Mouse (Mus musculus): ENCODE measurements around the gene Fchsd2.

The Fchsd2 gene

GRCm38 (mm10) chr7:101092618-101093017, at the start of gene Fchsd2:
Gene Fchsd2 (plus strand): TSS chr7:101092863.
- DNase-seq (ENCODE audit: low spot score) = no peak

GRCm38 (mm10) chr7:101043846-101044541, 48.7 kb upstream of the Fchsd2 start:
- DNase-seq (ENCODE audit: low spot score) = no peak

GRCm38 (mm10) chr7:101048247-101048646, 44.4 kb upstream of the Fchsd2 start:
- no peak for DNase-seq (ENCODE audit: low spot score)

DNA sequence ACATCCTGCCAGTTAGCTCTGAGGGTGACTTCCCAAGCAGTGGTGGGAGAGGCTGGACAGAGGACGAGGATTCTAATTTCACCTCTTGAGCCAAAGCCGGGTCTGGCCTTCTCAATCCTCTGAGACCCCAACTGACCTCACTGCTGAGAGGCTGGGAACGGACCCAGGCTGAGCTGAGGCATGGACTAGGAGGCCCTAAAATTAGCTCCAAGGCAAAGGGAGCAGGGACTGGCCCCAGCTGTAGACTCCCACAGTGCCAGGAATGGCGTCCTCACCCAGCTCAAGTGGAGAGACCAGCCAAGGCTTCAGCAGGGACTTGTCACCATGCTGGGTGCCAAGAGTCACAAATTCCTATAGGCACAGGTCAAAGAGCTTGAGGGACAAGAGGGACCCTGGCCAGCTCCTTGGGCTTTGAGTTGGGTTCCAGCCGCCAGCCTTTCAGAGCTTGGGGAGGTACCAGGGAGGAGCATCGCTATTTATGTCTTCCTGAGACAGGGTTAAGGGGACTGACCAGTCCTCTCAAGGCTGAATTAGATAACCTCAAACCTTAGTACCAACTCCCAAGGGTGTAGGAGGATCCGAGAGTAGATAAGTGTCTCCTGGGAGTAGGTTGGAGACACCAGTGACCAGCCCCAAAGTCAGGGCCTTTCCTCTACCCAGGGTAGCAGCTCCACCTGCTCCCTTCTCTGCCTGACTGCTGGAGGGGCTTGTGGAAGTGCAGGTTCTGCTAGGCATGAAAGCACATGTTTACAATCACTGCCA, 43.2 kb upstream of the Fchsd2 start:
- no peak for DNase-seq (ENCODE audit: low spot score)

DNA sequence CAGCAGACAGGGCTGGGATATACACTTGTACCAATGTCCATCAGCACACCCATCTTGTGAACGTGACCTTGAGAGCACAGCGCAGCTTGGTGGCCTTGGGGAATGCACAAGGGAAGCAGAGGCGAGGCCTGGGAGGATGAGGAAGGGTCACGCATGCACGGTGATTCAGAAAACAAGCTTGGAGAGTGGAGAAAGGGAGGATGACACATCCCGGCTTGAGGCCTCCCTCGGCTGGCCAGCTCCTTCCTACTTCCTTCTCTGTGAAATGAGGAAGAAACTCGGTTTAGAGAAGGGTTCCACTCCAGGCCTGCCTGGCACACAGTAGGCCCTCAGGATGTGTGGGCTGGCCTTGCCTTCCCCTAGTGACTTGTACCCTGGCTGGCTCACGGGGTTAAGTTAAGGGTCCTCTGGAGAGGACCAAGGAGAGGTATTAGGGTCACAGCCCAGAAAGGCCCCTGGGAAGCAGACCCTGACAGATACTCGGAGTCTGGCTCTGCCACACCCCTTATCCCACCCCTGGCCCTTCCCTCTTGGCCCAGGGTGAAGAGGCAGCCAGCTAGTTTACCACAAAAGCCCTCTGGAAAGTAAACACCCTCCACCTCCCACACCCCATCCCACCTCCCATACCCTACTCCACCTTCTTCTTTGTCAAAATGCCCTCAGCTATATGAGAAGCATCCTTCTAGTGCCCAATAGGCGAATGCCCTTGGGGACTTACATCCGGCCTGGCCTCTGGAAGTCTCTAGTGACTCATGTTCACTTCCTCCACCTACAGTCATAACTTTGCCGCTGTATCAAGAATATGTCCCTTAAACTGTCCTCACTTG, 41.7 kb upstream of the Fchsd2 start:
- DNase-seq (ENCODE audit: low spot score) = peak; percentile 42

DNA sequence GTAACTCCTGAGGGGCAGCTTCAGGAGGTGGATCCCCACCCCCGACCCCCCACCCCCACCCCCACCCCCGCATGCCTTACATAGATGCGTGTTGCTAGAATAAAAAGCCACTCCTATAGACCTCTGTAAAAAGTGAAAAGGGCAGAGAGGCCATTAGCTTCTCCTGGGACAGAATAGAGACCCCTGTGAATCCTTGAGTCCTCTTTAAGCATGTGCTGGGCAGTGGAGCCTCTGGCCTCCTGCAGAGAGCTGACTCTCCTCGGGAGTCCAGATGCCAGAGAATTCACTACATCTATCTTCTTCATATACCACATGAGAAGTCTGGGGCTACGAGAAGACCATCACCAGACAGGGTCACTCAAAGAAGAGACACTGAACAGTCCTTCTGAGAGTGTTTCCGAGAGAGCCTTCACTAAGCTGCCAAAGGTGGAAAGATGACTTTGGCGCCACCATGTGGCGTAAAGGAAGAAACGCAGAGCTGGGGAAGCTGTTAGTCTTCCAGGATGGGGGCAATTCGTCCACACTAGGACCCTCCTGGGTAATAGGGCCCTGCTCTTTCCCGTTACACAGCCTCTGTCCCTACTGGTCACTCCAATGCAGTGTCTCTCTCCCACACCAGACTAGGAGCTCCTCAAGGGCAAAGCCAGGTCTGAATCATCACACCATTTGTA, 41.0 kb upstream of the Fchsd2 start:
- DNase-seq (ENCODE audit: low spot score) = peak; percentile 81

GRCm38 (mm10) chr7:101053136-101053535, 39.5 kb upstream of the Fchsd2 start:
- no peak for DNase-seq (ENCODE audit: low spot score)

- DNase-seq (ENCODE audit: low spot score) = peak; percentile 19
Measured at GRCm38 (mm10) chr7:101057309-101057708, 35.4 kb upstream of the Fchsd2 start.

DNA sequence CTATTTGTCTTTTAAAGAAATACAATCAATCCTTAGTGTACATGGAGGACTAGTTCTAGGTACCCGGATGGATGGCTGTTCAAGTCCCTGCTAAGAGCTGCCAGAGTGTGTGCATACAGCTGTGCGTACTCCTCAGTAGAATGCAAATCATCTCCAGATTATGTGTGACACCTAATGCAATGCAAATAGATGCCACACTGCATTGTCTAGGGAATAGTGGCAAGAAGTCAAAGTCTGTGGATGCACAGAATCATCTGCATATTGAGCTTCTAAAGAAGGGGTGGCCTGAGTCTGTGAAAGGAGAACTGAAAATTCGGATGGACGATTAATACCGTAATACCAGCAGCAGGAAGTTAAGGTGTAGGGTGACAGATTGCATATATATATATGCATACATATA, 33.5 kb upstream of the Fchsd2 start:
- DNase-seq (ENCODE audit: low spot score) = no peak

GRCm38 (mm10) chr7:101060476-101060875, 32.2 kb upstream of the Fchsd2 start:
- no peak for DNase-seq (ENCODE audit: low spot score)

DNA sequence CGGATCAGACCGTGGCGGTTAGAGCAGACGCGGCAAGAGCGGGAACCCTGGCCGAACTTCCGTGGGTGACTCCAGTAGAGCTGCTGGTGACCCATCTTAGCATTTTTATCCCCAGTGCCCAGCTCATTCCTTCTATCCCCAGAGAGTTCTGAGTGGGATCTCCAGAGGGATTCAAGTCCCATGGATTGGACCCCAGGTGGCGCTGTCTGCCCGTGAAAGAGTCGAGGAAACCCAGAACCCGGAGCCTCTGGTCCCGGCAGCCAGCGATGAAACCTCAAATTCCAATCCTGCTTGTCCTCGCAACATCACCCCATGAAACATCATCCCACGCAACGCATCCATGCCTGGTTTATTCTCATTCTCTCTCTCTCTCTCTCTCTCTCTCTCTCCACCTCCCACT, 31.3 kb upstream of the Fchsd2 start:
- peak; percentile 82 for DNase-seq (ENCODE audit: low spot score)

DNA sequence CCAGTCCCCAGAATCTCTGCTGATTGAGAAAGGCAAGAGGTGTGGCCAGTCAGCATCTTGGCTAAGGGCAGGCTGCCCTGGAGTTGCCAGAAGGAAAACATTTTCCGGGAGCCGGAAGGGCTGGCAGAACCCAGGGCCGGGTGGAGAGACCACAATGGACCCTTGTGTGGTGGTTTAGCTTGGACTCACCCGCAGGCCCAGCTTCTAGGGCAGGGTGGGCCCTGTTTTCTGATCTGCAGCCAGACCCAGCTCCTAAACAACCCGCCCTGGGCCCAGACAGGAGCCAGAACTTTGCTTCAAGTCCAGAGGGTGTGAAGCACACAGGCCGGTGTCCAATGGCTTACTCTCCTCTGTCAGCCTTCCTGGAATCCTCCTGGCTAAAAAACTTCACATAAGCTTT, 30.4 kb upstream of the Fchsd2 start:
- DNase-seq (ENCODE audit: low spot score) = no peak

GRCm38 (mm10) chr7:101063523-101063922, 29.1 kb upstream of the Fchsd2 start:
- DNase-seq (ENCODE audit: low spot score) = no peak

DNA sequence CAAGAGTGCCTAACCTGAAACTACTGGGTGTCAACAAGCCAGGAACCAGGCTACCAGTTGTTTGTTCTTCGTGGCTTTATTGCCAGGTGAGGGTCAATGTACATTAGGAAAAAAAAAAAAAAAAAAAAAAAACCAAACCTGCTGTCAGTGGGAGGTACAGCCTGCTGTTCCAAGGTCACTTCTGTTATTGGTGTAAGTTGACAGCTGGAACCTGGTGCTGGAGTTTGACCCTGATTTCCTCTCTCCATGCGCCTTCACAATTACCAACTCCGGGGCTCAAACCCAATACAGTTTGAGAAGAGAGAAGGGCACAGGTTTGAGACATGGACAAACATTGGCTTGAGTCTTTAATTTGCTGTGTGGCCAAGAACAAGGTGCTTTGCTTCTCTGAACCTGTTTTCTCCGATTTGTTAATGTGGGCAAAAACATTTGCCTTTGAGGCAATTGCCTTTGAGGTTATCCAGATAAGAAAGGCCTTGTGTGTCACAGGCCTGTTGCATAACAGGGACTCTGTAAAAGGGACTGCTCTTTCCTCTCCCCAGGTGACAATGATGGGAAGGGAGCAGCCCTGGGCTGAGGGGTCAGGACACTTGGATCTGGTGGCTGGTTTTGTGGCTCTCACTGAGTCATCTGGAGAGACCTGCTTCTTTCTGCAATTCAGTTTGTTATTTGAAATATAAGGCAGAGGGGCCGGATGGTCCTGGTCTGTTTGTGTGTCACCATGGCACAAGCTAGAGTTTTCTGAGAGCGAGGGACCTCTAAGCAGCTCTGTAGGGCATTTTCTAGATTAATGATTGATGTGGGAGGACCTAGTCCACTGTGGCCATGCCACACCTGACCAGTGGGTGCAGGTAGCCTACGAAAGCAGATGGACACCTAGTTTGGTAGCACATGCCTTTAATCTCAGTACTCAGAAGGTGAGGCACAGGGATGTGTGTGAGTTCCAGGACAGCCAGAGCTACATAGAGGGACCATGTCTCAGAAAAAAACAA, 27.7 kb upstream of the Fchsd2 start:
- DNase-seq (ENCODE audit: low spot score) = no peak

DNA sequence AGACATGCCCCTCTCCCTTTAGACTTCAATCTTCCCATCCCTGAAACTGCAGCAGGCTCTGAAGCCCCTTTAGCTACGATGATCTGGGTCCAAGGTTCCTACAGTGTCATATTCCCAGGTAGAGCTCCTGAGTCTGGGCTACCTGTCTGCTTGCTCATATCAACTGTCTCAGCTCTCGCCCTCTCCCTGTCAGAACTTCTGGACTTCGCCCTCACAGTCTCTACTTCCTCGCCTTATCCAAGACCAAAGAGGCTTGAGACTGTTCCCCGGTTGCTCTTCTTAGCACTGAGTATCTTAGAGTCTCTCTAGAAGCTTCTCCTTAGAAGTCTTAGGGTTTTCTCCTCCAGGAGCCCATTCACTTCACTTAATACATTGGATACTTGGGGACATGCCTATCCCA, 26.7 kb upstream of the Fchsd2 start:
- no peak for DNase-seq (ENCODE audit: low spot score)

- peak; percentile 10 for DNase-seq (ENCODE audit: low spot score)
Measured at GRCm38 (mm10) chr7:101066650-101067346, 25.9 kb upstream of the Fchsd2 start.

DNA sequence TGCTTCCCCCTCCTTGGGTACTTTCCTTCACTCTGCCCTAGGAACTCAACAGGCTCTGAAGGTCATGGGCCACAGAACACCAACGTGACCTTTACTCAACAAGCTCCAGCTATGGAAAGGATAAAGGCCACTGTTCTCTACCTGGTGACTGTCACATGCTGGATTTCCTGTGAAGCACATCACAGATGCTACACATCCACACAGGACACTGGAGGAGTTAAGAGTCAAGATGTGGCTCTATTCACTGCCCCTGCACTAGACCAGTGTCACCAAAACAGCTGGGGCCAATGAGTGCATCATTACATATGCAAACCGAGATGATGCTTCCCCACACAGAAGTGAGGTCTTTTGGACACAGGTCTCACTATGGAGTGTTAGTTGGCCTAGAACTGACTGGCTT, 25.1 kb upstream of the Fchsd2 start:
- no peak for DNase-seq (ENCODE audit: low spot score)

GRCm38 (mm10) chr7:101069271-101069670, 23.4 kb upstream of the Fchsd2 start:
- DNase-seq (ENCODE audit: low spot score) = no peak

DNA sequence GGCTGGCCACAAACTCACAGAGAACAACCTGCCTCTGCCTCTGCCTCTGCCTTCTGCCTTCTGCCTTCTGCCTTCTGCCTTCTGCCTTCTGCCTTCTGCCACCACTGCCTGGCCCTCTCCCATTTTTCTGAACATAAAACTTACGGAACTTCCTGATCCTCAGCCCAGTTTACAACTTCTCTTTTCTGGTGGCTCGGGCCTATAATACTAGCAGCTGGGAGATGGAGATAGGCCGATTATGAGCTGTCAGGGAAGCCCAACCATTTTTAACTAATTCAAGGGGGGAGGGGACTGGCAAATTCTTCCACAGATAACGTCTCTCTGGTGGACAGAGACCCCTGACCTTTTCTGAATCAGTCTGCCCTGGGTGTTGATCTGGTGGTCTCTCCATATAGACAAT, 22.3 kb upstream of the Fchsd2 start:
- DNase-seq (ENCODE audit: low spot score) = no peak

DNA sequence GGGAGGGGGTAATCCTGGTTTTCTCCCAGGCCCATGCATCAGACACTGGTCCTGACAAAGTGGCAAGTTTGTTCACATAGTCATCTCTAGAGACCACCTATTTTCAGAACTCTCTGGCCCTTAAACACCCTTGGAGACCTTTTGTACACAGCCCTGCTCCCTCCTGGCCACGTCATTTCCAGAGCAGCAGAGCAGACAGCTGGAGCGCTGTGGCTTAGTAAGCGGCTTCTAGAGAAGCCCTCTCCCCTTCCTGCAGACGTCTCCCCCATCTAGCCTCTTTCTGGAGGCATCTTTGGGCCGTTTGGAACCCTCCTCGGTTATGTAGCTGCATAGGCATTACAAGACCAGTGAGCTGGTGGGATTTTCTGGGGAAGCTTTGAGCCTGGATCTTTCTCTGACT, 21.6 kb upstream of the Fchsd2 start:
- no peak for DNase-seq (ENCODE audit: low spot score)
